Mouse (Mus musculus) thymus, adult 2 months (tissue): ENCODE data around the gene Ube2e2. TPM values are rescaled to one million over a fixed set of nuclear protein-coding genes. Genes with fewer than 3 reads are reported as not detected.

Experiments used
- DNase-seq: peaks from one replicate; pipeline ENCODE4 v3.0.0; 2021
- H3K27ac ChIP-seq: fragments of 200-500 bp; 2 replicates; pipeline ENCODE4 v1.5.1; 2012; ENCODE audit warnings: low read length, control low read depth; ENCODE audit not compliant: control insufficient read depth, insufficient read depth
- H3K27me3 ChIP-seq: fragments of 200-500 bp; 2 replicates; pipeline ENCODE4 v1.6.1; 2012; ENCODE audit warnings: mild to moderate bottlenecking, low read length, moderate library complexity, mixed read lengths; ENCODE audit not compliant: control insufficient read depth, insufficient read depth
- H3K36me3 ChIP-seq: fragments of 200-500 bp; 2 replicates; pipeline ENCODE4 v1.6.1; 2012; ENCODE audit warnings: mild to moderate bottlenecking, low read length, moderate library complexity; ENCODE audit not compliant: control insufficient read depth, insufficient read depth
- H3K4me1 ChIP-seq: fragments of 200-500 bp; replicated peaks from 2 replicates; pipeline ENCODE4 v1.6.1; 2012; ENCODE audit warnings: low read length; ENCODE audit not compliant: control insufficient read depth, insufficient read depth
- H3K4me3 ChIP-seq: fragments of 200-500 bp; 2 replicates; pipeline ENCODE4 v1.5.1; 2012; ENCODE audit warnings: mild to moderate bottlenecking, low read length, control low read depth, moderate library complexity; ENCODE audit not compliant: control insufficient read depth, insufficient read depth
- CTCF ChIP-seq: fragments of 200-500 bp; IDR thresholded peaks from 2 replicates; pipeline ENCODE4 v1.5.1; 2012; ENCODE audit warnings: mild to moderate bottlenecking, control low read depth, low read length, moderate library complexity, borderline replicate concordance; ENCODE audit not compliant: control insufficient read depth, poor library complexity, insufficient read depth; ENCODE audit errors: extremely low read depth
- POLR2A ChIP-seq: fragments of 200-500 bp; IDR thresholded peaks from 2 replicates; pipeline ENCODE4 v1.6.1; 2012; ENCODE audit warnings: mild to moderate bottlenecking, low read length, control low read depth, moderate library complexity; ENCODE audit not compliant: control insufficient read depth, poor library complexity, insufficient read depth; ENCODE audit errors: extremely low read depth
- WGBS: fragments of 180-500 bp; shearing (Covaris S2); methylation state at CpG from one replicate; pipeline ENCODE4 v1.1.7; 2018; 5-methylcytosine and 5-hydroxymethylcytosine counted together
- polyA plus RNA-seq: library from polyadenylated mRNA; depleted of rRNA; stranded (reverse); fragments of >200 nt; gene quantifications from 2 replicates; pipeline ENCODE4 v1.2.3, GENCODE M21; 2012

Gene Ube2e2
- polyA plus RNA-seq, 1 experiment = 34.9 TPM

GRCm38 (mm10) chr14:18776132-18776531 is 117.9 kb downstream of the Ube2e2 start:
- H3K4me1 ChIP-seq = no peaks in the 10 kb centered on the region
- no peak overlapping the region for H3K4me3 ChIP-seq
- TF ChIP-seq CTCF (no peak), POLR2A (no peak)
- DNase-seq = no peak
- no peaks in the 10 kb centered on the region for H3K36me3 ChIP-seq
- H3K27ac ChIP-seq = no peak overlapping the region
- no peaks in the 10 kb centered on the region for H3K27me3 ChIP-seq
- 90% methylated on average over 2 of the region's 2 CpGs for WGBS

DNA sequence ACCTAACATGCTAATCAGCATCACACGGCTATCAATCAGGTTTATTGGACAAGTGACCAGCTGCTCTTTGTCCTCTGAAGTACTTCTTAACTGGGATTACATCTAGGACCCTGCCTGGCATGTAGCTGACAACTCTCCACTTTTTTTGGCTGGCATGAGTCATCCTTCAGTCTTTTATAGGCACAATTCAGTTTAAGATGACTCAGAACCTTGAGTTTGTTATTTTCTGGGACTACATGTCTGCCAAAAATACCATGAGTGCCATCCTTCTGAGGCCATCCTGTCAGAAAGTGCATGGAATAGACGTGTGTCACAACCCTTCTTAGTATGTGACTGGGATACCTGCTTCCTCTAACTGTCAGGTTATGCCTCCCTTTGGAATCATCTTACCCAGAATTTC is 120.3 kb downstream of the Ube2e2 start:
- DNase-seq = no peak
- Histone ChIP-seq H3K4me3 (no peak overlapping the region), H3K4me1 (no peaks in the 10 kb centered on the region), H3K36me3 (no peaks in the 10 kb centered on the region), H3K27me3 (no peaks in the 10 kb centered on the region), H3K27ac (no peak overlapping the region)
- WGBS = 89% methylated on average over 2 of the region's 2 CpGs
- no peak for TF ChIP-seq CTCF
- no peak for TF ChIP-seq POLR2A

DNA sequence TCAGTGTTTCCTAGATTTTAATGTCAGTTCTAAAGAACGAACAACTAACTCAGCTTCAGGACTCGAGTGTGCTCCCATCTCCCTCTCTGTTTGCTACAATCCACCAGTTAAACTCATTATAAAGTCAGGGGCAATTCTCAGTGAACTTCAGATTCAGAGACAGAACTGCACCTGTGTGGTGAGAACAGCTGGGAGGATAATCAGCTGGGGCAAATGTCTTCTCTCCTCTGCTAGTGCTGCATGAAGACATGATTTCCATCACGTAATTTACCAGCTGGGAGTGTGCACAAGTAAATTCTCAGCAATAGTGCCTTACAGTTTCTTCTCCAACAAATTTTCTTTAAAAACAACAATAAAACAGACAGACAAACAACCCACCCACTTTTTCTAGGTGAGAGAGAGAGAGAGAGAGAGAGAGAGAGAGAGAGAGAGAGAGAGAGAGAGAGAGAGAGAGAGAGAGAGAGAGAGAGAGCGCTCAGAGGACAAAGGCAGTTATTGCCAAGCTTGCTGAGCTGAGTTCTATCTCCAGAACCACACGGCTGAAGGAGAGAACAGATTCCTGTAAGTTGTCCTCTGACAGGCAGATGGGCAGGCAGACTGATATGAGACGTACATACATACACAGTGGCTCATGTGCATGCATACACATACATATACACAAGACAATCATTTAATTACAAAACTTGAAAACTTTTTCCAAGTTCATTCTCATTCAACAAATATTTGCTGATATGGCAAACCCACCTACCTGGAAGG is 134.3 kb downstream of the Ube2e2 start:
- H3K36me3 ChIP-seq = no peaks in the 10 kb centered on the region
- WGBS = 93% methylated on average over 6 of the region's 6 CpGs
- DNase-seq = no peak
- TF ChIP-seq POLR2A = no peak
- no peak for TF ChIP-seq CTCF
- H3K27me3 ChIP-seq = no peaks in the 10 kb centered on the region
- no peak overlapping the region for H3K27ac ChIP-seq
- no peak overlapping the region for H3K4me3 ChIP-seq
- no peaks in the 10 kb centered on the region for H3K4me1 ChIP-seq

DNA sequence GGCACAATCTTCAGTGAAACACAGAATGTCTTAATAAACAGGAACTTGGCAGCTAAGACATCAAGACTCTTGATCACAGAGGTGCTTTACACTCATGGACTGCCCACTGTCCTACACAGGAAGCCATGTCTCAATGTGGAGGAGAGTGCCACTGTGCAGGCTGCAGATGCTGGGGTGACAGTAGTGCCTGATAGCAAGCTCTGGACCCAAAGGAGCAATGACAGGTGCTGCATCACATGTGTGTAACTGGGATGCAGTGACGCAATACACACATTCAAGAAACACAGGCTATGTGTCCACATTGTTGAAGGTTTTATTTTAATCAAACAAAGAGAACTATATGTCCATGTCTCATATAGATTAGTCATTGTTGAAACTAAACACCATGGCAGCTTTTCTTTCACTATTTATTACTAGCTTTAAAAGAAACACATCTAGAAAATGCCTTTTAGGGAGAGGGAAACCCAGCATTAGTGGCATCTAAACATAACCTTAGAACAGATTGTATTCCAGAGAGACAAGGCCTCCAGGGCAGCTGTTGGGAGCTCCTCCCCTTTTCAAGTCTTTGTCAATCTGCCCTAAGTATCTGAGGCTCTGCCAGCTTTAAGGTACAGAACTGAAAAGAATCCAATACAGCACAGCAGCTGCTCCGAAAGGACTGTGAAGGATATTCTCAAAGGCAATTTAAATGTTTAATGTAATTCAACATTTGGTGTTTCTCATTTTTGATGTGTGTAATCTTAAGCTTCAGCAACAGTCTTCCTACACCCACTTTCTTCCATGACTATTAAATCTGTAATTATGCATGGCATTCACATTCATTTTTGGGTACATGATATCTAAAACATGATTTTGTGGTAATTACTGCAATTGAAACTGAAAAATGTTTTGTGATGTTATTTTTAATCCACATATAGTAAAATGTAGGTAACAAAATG is 135.2 kb downstream of the Ube2e2 start:
- TF ChIP-seq POLR2A = no peak
- TF ChIP-seq CTCF = no peak
- Histone ChIP-seq H3K4me3 (no peak overlapping the region), H3K27ac (no peak overlapping the region), H3K4me1 (no peaks in the 10 kb centered on the region), H3K27me3 (no peaks in the 10 kb centered on the region), H3K36me3 (no peaks in the 10 kb centered on the region)
- WGBS = 95% methylated on average over 2 of the region's 2 CpGs
- no peak for DNase-seq

- TF ChIP-seq POLR2A (no peak), CTCF (no peak)
- Histone ChIP-seq H3K4me3 (no peak overlapping the region), H3K27ac (no peak overlapping the region), H3K27me3 (no peaks in the 10 kb centered on the region), H3K36me3 (no peaks in the 10 kb centered on the region), H3K4me1 (no peaks in the 10 kb centered on the region)
- WGBS = 95% methylated on average over 2 of the region's 2 CpGs
- no peak for DNase-seq
Observed at GRCm38 (mm10) chr14:18758003-18758402, 136.1 kb downstream of the Ube2e2 start.

DNA sequence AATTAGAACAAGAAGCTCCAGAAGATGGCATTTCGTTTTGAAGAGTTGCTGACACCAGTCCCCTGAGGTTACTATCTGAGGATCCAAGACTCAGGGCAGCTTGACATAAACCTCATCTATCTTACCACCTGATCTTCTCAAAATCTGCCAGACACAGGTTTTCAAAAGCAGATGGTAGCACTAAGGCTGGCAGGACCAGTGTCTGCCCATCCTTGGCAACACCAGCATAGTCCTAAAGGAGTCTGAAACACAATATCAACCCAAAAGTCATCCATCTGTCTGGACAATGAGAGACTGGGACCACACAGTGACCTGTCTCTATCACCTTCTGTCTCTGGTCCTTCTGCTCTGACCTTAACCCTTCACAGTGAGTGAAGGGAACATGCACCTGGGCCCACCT is 138.7 kb downstream of the Ube2e2 start:
- TF ChIP-seq CTCF (no peak), POLR2A (no peak)
- Histone ChIP-seq H3K4me3 (no peak overlapping the region), H3K27me3 (no peaks in the 10 kb centered on the region), H3K4me1 (no peaks in the 10 kb centered on the region), H3K27ac (no peak overlapping the region), H3K36me3 (no peaks in the 10 kb centered on the region)
- WGBS = 86% methylated on average over 1 of the region's 1 CpGs
- DNase-seq = no peak
